Mouse (Mus musculus) adrenal gland, adult 18-20 months (tissue): ENCODE measurements at regions not wholly inside any gene's neighbourhood (a gene's known extent, or its start where the extent isn't known, plus 50 kb on each side); places are given as distances from the start of the nearest gene placed in this dataset.

Experiments used
- DNase-seq, 2 experiments: peaks; one replicate each; pipeline ENCODE4 v3.0.0; 2021 to 2022; ENCODE audit warnings: low spot score in 2 of 2

GRCm38 (mm10) chr4:131685544-131685943 lies 152.5 kb downstream of the Ptpru start:
- DNase-seq: no peak

GRCm38 (mm10) chr4:131694232-131694631 lies 143.9 kb downstream of the Ptpru start:
- no peak for DNase-seq

- no peak for DNase-seq
These were observed 141.9 kb downstream of the Ptpru start for GRCm38 (mm10) chr4:131695941-131696912.
